Mouse (Mus musculus) brain, adult 10 weeks (tissue): Measurements from ENCODE around the gene Slc4a7. TPM values are rescaled to one million over a fixed set of nuclear protein-coding genes. Genes with fewer than 3 reads are reported as not detected.

Experiments
- polyA plus RNA-seq: library from polyadenylated mRNA; stranded (reverse); fragments of 350-450 nt; fragmentation: Illumina TruSeq; extraction: RNeasy Lipid Tissue Mini Kit (QIAGEN cat#74804); gene quantifications from one replicate; pipeline ENCODE4 v1.2.3, GENCODE M21; 2015; ENCODE audit warnings: low read depth, low replicate concordance

The Slc4a7 gene
- 9.4 TPM for polyA plus RNA-seq

GRCm38 (mm10) chr14:14701710-14702329 lies at the start of gene Slc4a7:
Slc4a7 (plus strand) TSS chr14:14702279.

GRCm38 (mm10) chr14:14803115-14803514 lies 101.0 kb downstream of the Slc4a7 start, which contains the start of gene Nek10:
Nek10 (plus strand) TSS chr14:14803415.

Other genes with a start within 250 kb of the Slc4a7 start
- gene Nek10, start 101.1 kb downstream of the Slc4a7 start, polyA plus RNA-seq: 1.00 TPM